Mouse (Mus musculus): ENCODE results near the gene Plac1. TPM values are rescaled to one million over a fixed set of nuclear protein-coding genes. Genes with fewer than 3 reads are reported as not detected.

Plac1 gene
- polyA plus RNA-seq, 1 experiment from 2014 or later: 5.8 TPM

DNA sequence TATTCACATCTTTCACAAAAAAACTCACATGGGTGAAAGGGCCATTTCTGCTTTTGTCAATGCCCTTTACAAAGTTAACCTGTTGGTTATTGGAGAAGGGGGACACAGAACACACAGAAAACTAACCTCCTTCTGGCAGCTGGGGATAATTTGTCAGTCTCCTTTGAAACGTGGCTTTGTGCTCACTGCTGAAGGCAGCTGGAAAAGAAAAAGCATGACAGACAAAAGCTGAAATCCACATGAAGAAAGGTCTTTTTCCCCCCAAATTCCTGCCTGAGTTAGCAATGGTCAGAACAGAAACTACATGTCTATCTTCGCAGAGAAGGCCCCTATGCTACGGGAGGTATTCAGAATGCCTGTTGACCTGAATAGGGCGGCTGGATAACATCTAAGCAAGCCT lies 141.6 kb downstream of the Plac1 start:
- Histone ChIP-seq H3K4me3 (ENCODE audit: low read length) (no peak overlapping the region), H3K4me1 (ENCODE audit: insufficient read depth, low read length) (no peaks in the 10 kb centered on the region), H3K9ac (replicated peaks; ENCODE audit: low read length) (no peak overlapping the region), H3K4me2 (replicated peaks; ENCODE audit: low read depth, low read length) (no peak overlapping the region), H3K27ac (ENCODE audit: low read length) (no peak overlapping the region), H3K9me3 (ENCODE audit: low read length) (no peaks in the 10 kb centered on the region), H3K27me3 (ENCODE audit: insufficient read depth, low read length) (peaks cover 5% of the 10 kb centered on the region; the same call in 1 of the 2 replicates), H3K36me3 (ENCODE audit: insufficient read depth, low read length) (no peaks in the 10 kb centered on the region)
- WGBS: 74% methylated on average over 4 of the region's 4 CpGs
- no peak for ATAC-seq (ENCODE audit: low FRiP score, low TSS enrichment)

- H3K9ac ChIP-seq (replicated peaks; ENCODE audit: low read length): no peak overlapping the region
- peaks cover 7% of the 10 kb centered on the region for H3K27me3 ChIP-seq (ENCODE audit: insufficient read depth, low read length)
- no peaks in the 10 kb centered on the region for H3K4me1 ChIP-seq (ENCODE audit: insufficient read depth, low read length)
- H3K4me3 ChIP-seq (ENCODE audit: low read length): no peak overlapping the region
- no peak overlapping the region for H3K27ac ChIP-seq (ENCODE audit: low read length)
- WGBS: 83% methylated on average over 4 of the region's 4 CpGs
- no peaks in the 10 kb centered on the region for H3K36me3 ChIP-seq (ENCODE audit: insufficient read depth, low read length)
- no peaks in the 10 kb centered on the region for H3K9me3 ChIP-seq (ENCODE audit: low read length)
- ATAC-seq (ENCODE audit: low FRiP score, low TSS enrichment): no peak
- no peak overlapping the region for H3K4me2 ChIP-seq (replicated peaks; ENCODE audit: low read depth, low read length)
Observed at GRCm38 (mm10) chrX:53097786-53098185, 142.1 kb downstream of the Plac1 start.

DNA sequence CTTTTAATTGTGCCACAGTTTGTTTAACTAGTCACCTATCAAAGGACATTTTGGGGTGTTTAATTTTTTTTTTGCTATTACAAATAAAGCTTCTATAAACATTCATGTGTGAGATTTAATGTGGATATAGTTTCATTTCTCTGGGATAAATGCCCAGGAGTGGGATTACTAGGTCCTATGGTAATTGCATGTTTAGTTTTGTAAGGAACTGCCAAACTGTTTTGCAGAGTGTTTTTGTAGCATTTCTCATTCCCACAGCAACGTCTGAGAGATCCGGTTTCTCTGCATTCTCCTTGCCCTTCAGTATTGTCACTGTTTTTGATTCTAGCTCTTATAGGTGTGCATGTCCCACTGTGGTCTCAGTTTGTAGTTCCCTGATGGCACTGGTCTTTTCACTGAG lies 146.5 kb downstream of the Plac1 start:
- no peaks in the 10 kb centered on the region for H3K36me3 ChIP-seq (ENCODE audit: insufficient read depth, low read length)
- H3K4me1 ChIP-seq (ENCODE audit: insufficient read depth, low read length): no peaks in the 10 kb centered on the region
- WGBS: 44% methylated on average over 2 of the region's 2 CpGs
- no peak overlapping the region for H3K4me3 ChIP-seq (ENCODE audit: low read length)
- no peak overlapping the region for H3K9ac ChIP-seq (replicated peaks; ENCODE audit: low read length)
- H3K4me2 ChIP-seq (replicated peaks; ENCODE audit: low read depth, low read length): no peak overlapping the region
- no peaks in the 10 kb centered on the region for H3K9me3 ChIP-seq (ENCODE audit: low read length)
- H3K27me3 ChIP-seq (ENCODE audit: insufficient read depth, low read length): peaks cover 16% of the 10 kb centered on the region
- no peak overlapping the region for H3K27ac ChIP-seq (ENCODE audit: low read length)
- ATAC-seq (ENCODE audit: low FRiP score, low TSS enrichment): no peak

GRCm38 (mm10) chrX:53088663-53089292 lies 151.1 kb downstream of the Plac1 start:
- 45% methylated on average over 5 of the region's 5 CpGs for WGBS
- H3K9ac ChIP-seq (replicated peaks; ENCODE audit: low read length): no peak overlapping the region
- no peak overlapping the region for H3K4me2 ChIP-seq (replicated peaks; ENCODE audit: low read depth, low read length)
- H3K36me3 ChIP-seq (ENCODE audit: insufficient read depth, low read length): no peaks in the 10 kb centered on the region
- no peak for ATAC-seq (ENCODE audit: low FRiP score, low TSS enrichment)
- H3K9me3 ChIP-seq (ENCODE audit: low read length): no peaks in the 10 kb centered on the region
- H3K27me3 ChIP-seq (ENCODE audit: insufficient read depth, low read length): peaks cover 26% of the 10 kb centered on the region
- no peaks in the 10 kb centered on the region for H3K4me1 ChIP-seq (ENCODE audit: insufficient read depth, low read length)
- no peak overlapping the region for H3K4me3 ChIP-seq (ENCODE audit: low read length)
- H3K27ac ChIP-seq (ENCODE audit: low read length): no peak overlapping the region

- no peak overlapping the region for H3K27ac ChIP-seq (ENCODE audit: low read length)
- no peak overlapping the region for H3K4me2 ChIP-seq (replicated peaks; ENCODE audit: low read depth, low read length)
- H3K9me3 ChIP-seq (ENCODE audit: low read length): no peaks in the 10 kb centered on the region
- H3K4me1 ChIP-seq (ENCODE audit: insufficient read depth, low read length): no peaks in the 10 kb centered on the region
- H3K27me3 ChIP-seq (ENCODE audit: insufficient read depth, low read length): peaks cover 20% of the 10 kb centered on the region; the same call in 1 of the 2 replicates
- H3K9ac ChIP-seq (replicated peaks; ENCODE audit: low read length): no peak overlapping the region
- 59% methylated on average over 1 of the region's 1 CpGs for WGBS
- no peaks in the 10 kb centered on the region for H3K36me3 ChIP-seq (ENCODE audit: insufficient read depth, low read length)
- ATAC-seq (ENCODE audit: low FRiP score, low TSS enrichment): no peak
- no peak overlapping the region for H3K4me3 ChIP-seq (ENCODE audit: low read length)
Observed at GRCm38 (mm10) chrX:53087202-53087601, 152.7 kb downstream of the Plac1 start.

- Histone ChIP-seq H3K27ac (ENCODE audit: low read length) (no peak overlapping the region), H3K9me3 (ENCODE audit: low read length) (no peaks in the 10 kb centered on the region), H3K4me3 (ENCODE audit: low read length) (no peak overlapping the region), H3K4me2 (replicated peaks; ENCODE audit: low read depth, low read length) (no peak overlapping the region), H3K9ac (replicated peaks; ENCODE audit: low read length) (no peak overlapping the region), H3K4me1 (ENCODE audit: insufficient read depth, low read length) (no peaks in the 10 kb centered on the region), H3K36me3 (ENCODE audit: insufficient read depth, low read length) (no peaks in the 10 kb centered on the region), H3K27me3 (ENCODE audit: insufficient read depth, low read length) (peaks cover 20% of the 10 kb centered on the region; the same call in 1 of the 2 replicates)
- ATAC-seq (ENCODE audit: low FRiP score, low TSS enrichment): no peak
- WGBS: 83% methylated on average over 5 of the region's 5 CpGs
Observed at GRCm38 (mm10) chrX:53085559-53085958, 154.4 kb downstream of the Plac1 start.

GRCm38 (mm10) chrX:53064406-53064805 lies 175.5 kb downstream of the Plac1 start:
- WGBS: 78% methylated on average over 3 of the region's 3 CpGs
- Histone ChIP-seq H3K27me3 (ENCODE audit: insufficient read depth, low read length) (no peaks in the 10 kb centered on the region), H3K27ac (ENCODE audit: low read length) (no peak overlapping the region), H3K4me3 (ENCODE audit: low read length) (no peak overlapping the region), H3K9ac (replicated peaks; ENCODE audit: low read length) (no peak overlapping the region), H3K9me3 (ENCODE audit: low read length) (no peaks in the 10 kb centered on the region), H3K36me3 (ENCODE audit: insufficient read depth, low read length) (no peaks in the 10 kb centered on the region), H3K4me2 (replicated peaks; ENCODE audit: low read depth, low read length) (no peak overlapping the region), H3K4me1 (ENCODE audit: insufficient read depth, low read length) (peaks cover 11% of the 10 kb centered on the region; the same call in 1 of the 2 replicates)
- no peak for ATAC-seq (ENCODE audit: low FRiP score, low TSS enrichment)

- Histone ChIP-seq H3K27ac (ENCODE audit: low read length) (peak overlapping the region; percentile 50; the same call in 1 of the 2 replicates), H3K4me3 (ENCODE audit: low read length) (0 out of 2 replicates have a peak overlapping the region, but pooled peaks have one; percentile 3), H3K4me2 (replicated peaks; ENCODE audit: low read depth, low read length) (peak overlapping the region; percentile 61), H3K4me1 (ENCODE audit: insufficient read depth, low read length) (0 out of 2 replicates have a peak, but pooled peaks cover 14% of the 10 kb centered on the region), H3K9me3 (ENCODE audit: low read length) (no peaks in the 10 kb centered on the region), H3K27me3 (ENCODE audit: insufficient read depth, low read length) (0 out of 2 replicates have a peak, but pooled peaks cover 2% of the 10 kb centered on the region), H3K36me3 (ENCODE audit: insufficient read depth, low read length) (no peaks in the 10 kb centered on the region), H3K9ac (replicated peaks; ENCODE audit: low read length) (no peak overlapping the region)
- ATAC-seq (ENCODE audit: low FRiP score, low TSS enrichment): no peak
- WGBS: 32% methylated on average over 11 of the region's 11 CpGs
Observed at GRCm38 (mm10) chrX:53059426-53060007, 180.4 kb downstream of the Plac1 start.

DNA sequence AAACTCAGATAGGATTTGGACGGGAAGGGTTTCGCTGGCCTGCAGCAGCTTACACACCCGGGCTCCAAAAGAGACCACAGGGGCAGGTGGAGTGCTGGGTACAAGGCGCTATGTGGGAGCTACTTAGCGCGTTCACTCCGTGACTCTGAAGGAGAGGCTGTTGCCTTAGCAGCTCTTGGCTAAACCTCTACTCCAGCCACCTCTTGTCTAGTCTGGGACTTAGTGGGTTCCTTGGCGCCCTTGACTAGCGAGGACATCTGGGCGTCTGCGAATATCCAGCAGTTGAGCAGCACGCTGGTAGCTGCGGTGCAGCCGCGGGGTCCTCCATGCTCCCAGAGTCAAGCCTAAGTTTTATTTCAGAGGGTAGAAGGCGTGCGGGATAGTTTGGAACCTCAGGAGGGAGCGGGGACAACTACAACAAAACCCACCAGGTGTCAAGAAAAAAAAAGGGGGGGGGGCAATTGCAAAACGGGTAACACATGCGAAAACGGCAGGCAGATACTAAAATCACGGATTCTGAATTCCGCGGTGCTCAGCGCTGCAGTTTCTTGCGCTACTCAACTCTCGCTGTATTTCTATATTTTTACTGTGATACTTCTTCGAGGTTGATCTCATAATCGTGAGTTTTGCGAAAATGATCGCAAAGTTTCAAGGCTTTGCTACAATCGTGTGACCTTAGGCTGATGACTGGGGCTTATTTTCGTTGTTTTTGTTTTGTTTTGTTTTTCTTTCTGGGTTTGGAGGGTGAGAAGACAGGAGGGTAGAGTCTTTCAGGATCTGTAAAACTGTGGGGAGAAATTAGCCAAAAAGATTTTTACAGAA lies 181.2 kb downstream of the Plac1 start:
- peak overlapping the region; percentile 38 for H3K4me3 ChIP-seq (ENCODE audit: low read length)
- no peak for ATAC-seq (ENCODE audit: low FRiP score, low TSS enrichment)

More for the DNA sequence above, 181.2 kb downstream of the Plac1 start:
- peak overlapping the region; percentile 61 for H3K4me2 ChIP-seq (replicated peaks; ENCODE audit: low read depth, low read length)
- H3K27ac ChIP-seq (ENCODE audit: low read length): peak overlapping the region; percentile 51; the same call in 1 of the 2 replicates
- 0 out of 2 replicates have a peak, but pooled peaks cover 2% of the 10 kb centered on the region for H3K27me3 ChIP-seq (ENCODE audit: insufficient read depth, low read length)
- no peaks in the 10 kb centered on the region for H3K36me3 ChIP-seq (ENCODE audit: insufficient read depth, low read length)
- WGBS: 19% methylated on average over 33 of the region's 33 CpGs
- 0 out of 2 replicates have a peak, but pooled peaks cover 20% of the 10 kb centered on the region for H3K4me1 ChIP-seq (ENCODE audit: insufficient read depth, low read length)
- no peaks in the 10 kb centered on the region for H3K9me3 ChIP-seq (ENCODE audit: low read length)
- peak overlapping the region; percentile 67 for H3K9ac ChIP-seq (replicated peaks; ENCODE audit: low read length)
